Mouse (Mus musculus): Measurements from ENCODE around the gene Por. TPM values are rescaled to one million over a fixed set of nuclear protein-coding genes. Genes with fewer than 3 reads are reported as not detected.
A peak's percentile ranks its signal among the peaks of the same experiment; 100 is the strongest.

The Por gene
- total and polyA plus RNA-seq, 3 experiments, result 40.3 to 64.4 TPM; not detected in 1

DNA sequence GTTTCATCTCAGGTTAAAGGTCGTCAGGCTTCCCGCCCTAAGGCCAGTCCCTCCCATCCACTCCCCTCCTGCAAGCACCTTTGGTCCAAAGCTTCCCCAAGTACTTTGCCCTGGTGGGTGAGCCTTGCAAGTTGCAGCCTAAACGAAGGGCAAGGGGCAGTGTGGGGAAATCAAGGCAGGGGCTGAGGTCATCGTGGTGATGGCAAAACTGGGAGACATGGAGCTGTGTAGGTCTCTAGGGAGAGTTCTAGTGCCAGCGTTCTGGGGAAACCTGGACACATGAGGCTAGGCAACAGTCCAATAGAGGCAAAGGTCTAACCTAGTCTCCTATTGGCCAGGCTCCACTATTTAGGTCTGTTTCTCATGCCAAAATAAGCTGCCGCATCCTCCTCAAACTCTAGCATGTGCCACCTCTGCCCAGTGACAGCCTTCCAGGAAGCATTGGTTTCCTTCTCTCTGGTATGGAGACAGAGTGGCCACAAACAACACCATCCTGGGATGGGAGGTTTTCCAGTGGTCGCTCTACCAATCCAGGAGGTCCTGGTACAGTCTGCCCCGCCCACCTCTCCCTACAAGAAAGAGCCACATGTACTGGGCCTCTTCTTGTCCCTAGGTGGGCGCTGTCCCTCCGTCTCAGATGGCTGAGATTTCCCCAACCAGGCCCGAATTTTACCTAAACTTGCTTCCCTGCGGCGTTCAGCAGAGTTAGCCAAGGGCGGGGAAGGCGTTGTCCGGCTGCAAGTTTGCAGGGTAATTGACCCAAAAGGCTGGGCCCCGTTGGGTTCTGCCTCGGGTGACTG, 73.3 kb downstream of the Por start:
- Histone ChIP-seq H3K79me2 (ENCODE audit: control insufficient read depth, insufficient read depth, low read length, poor library complexity) (no peaks in the 10 kb centered on the region; the same call in 1 of the 2 replicates), H3K27ac (ENCODE audit: control insufficient read depth, low read depth, low read length) (no peak overlapping the region), H3K27me3 (ENCODE audit: control insufficient read depth in 1 of 2, insufficient read depth in 2 of 2, low read length in 2 of 2) (no peaks in the 10 kb centered on the region), H3K4me3 (ENCODE audit: control insufficient read depth in 1 of 2, insufficient read depth in 1 of 2, low read depth in 2 of 2, low read length in 2 of 2) (peak overlapping the region; percentile 74 to 87), H3K36me3 (ENCODE audit: control insufficient read depth in 1 of 2, insufficient read depth in 2 of 2, low read length in 2 of 2) (no peaks in the 10 kb centered on the region), H3K9me3 (replicated peaks; ENCODE audit: insufficient read depth, low read length) (no peaks in the 10 kb centered on the region), H3K4me1 (ENCODE audit: control insufficient read depth in 1 of 2, insufficient read depth in 2 of 2, low read length in 2 of 2) (peaks cover 3 to 9% of the 10 kb centered on the region in 2 experiments; a peak in 3 of 4 replicates), H3K9ac (ENCODE audit: control insufficient read depth, low read depth, low read length, poor library complexity, severe bottlenecking) (peak overlapping the region; percentile 64)
- TF ChIP-seq ZNF384 (IDR thresholded peaks at IDR 0.05; ENCODE audit: low read depth, low read length) (no peak), KAT2A (conservative IDR thresholded peaks at IDR 0.05; ENCODE audit: low read depth, low read length) (no peak), CTCF (IDR thresholded peaks at IDR 0.05 in 2 of 3, conservative IDR thresholded peaks at IDR 0.05 in 1 of 3; ENCODE audit: control insufficient read depth in 1 of 3, insufficient read depth in 1 of 3, low read depth in 2 of 3, low read length in 3 of 3, poor library complexity in 1 of 3, severe bottlenecking in 1 of 3) (no peak), MYB (IDR thresholded peaks at IDR 0.05; ENCODE audit: low read depth, low read length) (no peak), HCFC1 (IDR thresholded peaks at IDR 0.05; ENCODE audit: low read depth, low read length) (no peak), GABPA (IDR thresholded peaks at IDR 0.05; ENCODE audit: low read depth, low read length) (no peak), TAL1 (IDR thresholded peaks at IDR 0.05; ENCODE audit: low read length) (no peak), MAZ (IDR thresholded peaks at IDR 0.05; ENCODE audit: low read depth, low read length) (no peak), POLR2AphosphoS5 (IDR thresholded peaks at IDR 0.05; ENCODE audit: borderline replicate concordance, low read depth, low read length) (no peak), MAX (IDR thresholded peaks at IDR 0.05; ENCODE audit: low read length) (no peak), POLR2A (IDR thresholded peaks at IDR 0.05; ENCODE audit: control insufficient read depth in 1 of 2, insufficient read depth in 1 of 2, low read depth in 1 of 2, low read length in 2 of 2, poor library complexity in 1 of 2) (no peak), JUND (IDR thresholded peaks at IDR 0.05; ENCODE audit: low read depth, low read length) (no peak), NELFE (IDR thresholded peaks at IDR 0.05; ENCODE audit: low read depth, low read length) (no peak)
- DNase-seq (ENCODE audit: low read depth, low spot score), result peak; percentile 38

DNA sequence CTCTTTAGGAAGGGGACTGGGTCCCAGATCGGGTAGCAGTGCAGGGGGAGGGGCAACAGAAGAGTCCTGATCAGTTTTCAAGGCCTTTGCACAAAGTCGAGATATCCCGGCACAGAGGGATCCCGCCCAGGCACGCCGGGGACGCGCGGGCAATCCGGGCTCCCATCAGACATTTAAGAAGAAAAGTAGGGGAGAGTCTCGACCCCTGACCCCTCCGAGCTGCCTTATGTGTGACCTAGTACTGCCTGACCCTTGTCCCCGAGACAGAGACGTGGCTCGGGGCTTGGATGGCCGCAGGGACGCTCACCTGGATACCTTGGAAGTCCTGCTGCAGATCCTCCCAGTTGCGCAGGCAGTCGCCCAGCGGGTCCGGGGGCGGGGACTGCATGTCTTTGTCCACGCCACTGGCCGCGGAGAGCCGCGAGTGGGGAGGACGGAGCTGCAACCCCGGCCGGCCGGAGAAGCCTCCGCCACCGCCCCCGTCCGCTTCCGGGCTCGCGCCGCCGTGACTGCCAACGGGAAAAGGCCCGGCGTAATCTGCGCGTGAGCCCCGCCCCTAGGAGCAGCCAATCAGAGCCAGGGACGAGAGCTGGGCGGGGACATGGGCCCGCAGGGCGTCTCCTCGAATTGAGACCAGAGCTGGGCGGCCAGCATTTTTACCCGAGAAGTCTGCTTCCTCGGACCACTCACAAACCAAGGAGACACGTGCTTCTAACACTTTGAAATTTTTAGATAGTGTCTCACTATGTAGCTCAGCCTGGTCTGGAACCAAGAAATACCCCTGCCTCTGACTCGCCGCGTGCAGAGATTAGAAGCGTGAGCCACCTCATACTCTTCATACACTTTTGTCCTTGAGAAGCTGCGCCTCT, 74.1 kb downstream of the Por start, which contains the start of gene Tmem120a:
Gene Tmem120a (minus strand): TSS at position 708 of the 869 bp plus-strand sequence.
- Histone ChIP-seq H3K36me3 (ENCODE audit: control insufficient read depth in 1 of 2, insufficient read depth in 2 of 2, low read length in 2 of 2) (no peaks in the 10 kb centered on the region), H3K4me3 (ENCODE audit: control insufficient read depth in 1 of 2, insufficient read depth in 1 of 2, low read depth in 2 of 2, low read length in 2 of 2) (peak within 1 kb of the TSS; percentile 74 to 87), H3K79me2 (ENCODE audit: control insufficient read depth, insufficient read depth, low read length, poor library complexity) (no peaks in the 10 kb centered on the region; the same call in 1 of the 2 replicates), H3K27me3 (ENCODE audit: control insufficient read depth in 1 of 2, insufficient read depth in 2 of 2, low read length in 2 of 2) (no peaks in the 10 kb centered on the region), H3K27ac (ENCODE audit: control insufficient read depth, low read depth, low read length) (peak within 1 kb of the TSS; percentile 18), H3K9me3 (replicated peaks; ENCODE audit: insufficient read depth, low read length) (no peaks in the 10 kb centered on the region), H3K9ac (ENCODE audit: control insufficient read depth, low read depth, low read length, poor library complexity, severe bottlenecking) (peak within 1 kb of the TSS; percentile 64), H3K4me1 (ENCODE audit: control insufficient read depth in 1 of 2, insufficient read depth in 2 of 2, low read length in 2 of 2) (peaks cover 3 to 7% of the 10 kb centered on the region in 2 experiments; a peak in 3 of 4 replicates)
- peak; percentile 94 for DNase-seq (ENCODE audit: low read depth, low spot score)
- TF ChIP-seq POLR2A (IDR thresholded peaks at IDR 0.05; ENCODE audit: control insufficient read depth in 1 of 2, insufficient read depth in 1 of 2, low read depth in 1 of 2, low read length in 2 of 2, poor library complexity in 1 of 2), result peak; percentile 68 to 85; a peak in 3 of 4 replicates
- no peak for TF ChIP-seq KAT2A (conservative IDR thresholded peaks at IDR 0.05; ENCODE audit: low read depth, low read length)
- peak; percentile 68; the same call in 1 of the 2 replicates for TF ChIP-seq TBP (IDR thresholded peaks at IDR 0.05; ENCODE audit: low read depth, low read length)
- no peak for TF ChIP-seq MAFK (IDR thresholded peaks at IDR 0.05; ENCODE audit: borderline replicate concordance, low read depth, low read length)
- no peak; the same call in 1 of the 2 replicates for TF ChIP-seq MAZ (IDR thresholded peaks at IDR 0.05; ENCODE audit: low read depth, low read length)
- peak; percentile 82; the same call in 1 of the 2 replicates for TF ChIP-seq MXI1 (IDR thresholded peaks at IDR 0.05; ENCODE audit: low read depth, low read length)
- peak; percentile 25; the same call in 1 of the 2 replicates for TF ChIP-seq USF1 (IDR thresholded peaks at IDR 0.05; ENCODE audit: low read depth, low read length)
- TF ChIP-seq NELFE (IDR thresholded peaks at IDR 0.05; ENCODE audit: low read depth, low read length), result peak; percentile 71
- peak; percentile 46; the same call in 1 of the 2 replicates for TF ChIP-seq NRF1 (IDR thresholded peaks at IDR 0.05; ENCODE audit: insufficient read depth, low read depth, low read length, poor library complexity, severe bottlenecking)
- peak; percentile 91 for TF ChIP-seq MAX (IDR thresholded peaks at IDR 0.05; ENCODE audit: low read length)
- no peak for TF ChIP-seq UBTF (IDR thresholded peaks at IDR 0.05; ENCODE audit: borderline replicate concordance, insufficient read depth, low read depth, low read length)
- no peak for TF ChIP-seq MYB (IDR thresholded peaks at IDR 0.05; ENCODE audit: low read depth, low read length)
- 0 out of 2 replicates have a peak, but pooled peaks have one; percentile 38 for TF ChIP-seq HCFC1 (IDR thresholded peaks at IDR 0.05; ENCODE audit: low read depth, low read length)
- TF ChIP-seq SMC3 (IDR thresholded peaks at IDR 0.05; ENCODE audit: low read depth, low read length), result no peak
- peak; percentile 64 for TF ChIP-seq SIN3A (IDR thresholded peaks at IDR 0.05; ENCODE audit: low read length)
- peak; percentile 80 for TF ChIP-seq ELF1 (IDR thresholded peaks at IDR 0.05; ENCODE audit: low read depth, low read length)
- no peak for TF ChIP-seq CHD1 (IDR thresholded peaks at IDR 0.05; ENCODE audit: low read depth, low read length)
- peak; percentile 46; the same call in 1 of the 2 replicates for TF ChIP-seq TCF12 (IDR thresholded peaks at IDR 0.05; ENCODE audit: low read depth, low read length)
- TF ChIP-seq MYC (IDR thresholded peaks at IDR 0.05; ENCODE audit: low read depth, low read length), result peak; percentile 81
